Mouse (Mus musculus) hindbrain, embryonic 16.5 days (tissue): ENCODE measurements at regions not wholly inside any gene's neighbourhood (a gene's known extent, or its start where the extent isn't known, plus 50 kb on each side); places are given as distances from the start of the nearest gene placed in this dataset.

Experiments used
- ATAC-seq: fragments of 200-750 bp; cut with Nextera tagmentation; 2 replicates; pipeline ENCODE4 v1.8.0; 2017; ENCODE audit warnings: moderate TSS enrichment, moderate library complexity
- H3K27ac ChIP-seq: fragments of 300-500 bp; sonication (generic); 2 replicates; pipeline ENCODE4 v1.5.1; 2014; ENCODE audit warnings: low read depth, mild to moderate bottlenecking, control low read depth, low read length, moderate library complexity
- H3K27me3 ChIP-seq: fragments of 300-500 bp; sonication (generic); replicated peaks from 2 replicates; pipeline ENCODE4 v1.6.1; 2014; ENCODE audit warnings: low read length; ENCODE audit not compliant: control insufficient read depth, insufficient read depth
- H3K36me3 ChIP-seq: fragments of 300-500 bp; sonication (generic); 2 replicates; pipeline ENCODE4 v1.6.1; 2014; ENCODE audit warnings: mild to moderate bottlenecking, low read length, moderate library complexity, mixed read lengths; ENCODE audit not compliant: control insufficient read depth, insufficient read depth
- H3K4me1 ChIP-seq: fragments of 300-500 bp; sonication (generic); 2 replicates; pipeline ENCODE4 v1.6.1; 2014; ENCODE audit warnings: low read depth, low read length; ENCODE audit not compliant: control insufficient read depth, insufficient read depth
- H3K4me2 ChIP-seq: fragments of 300-500 bp; sonication (generic); 2 replicates; pipeline ENCODE4 v1.6.1; 2014; ENCODE audit warnings: mild to moderate bottlenecking, low read length, control low read depth, moderate library complexity
- H3K4me3 ChIP-seq: fragments of 300-500 bp; sonication (generic); 2 replicates; pipeline ENCODE4 v1.5.1; 2014; ENCODE audit warnings: mild to moderate bottlenecking, low read length, control low read depth, moderate library complexity
- H3K9ac ChIP-seq: fragments of 300-500 bp; sonication (generic); 2 replicates; pipeline ENCODE4 v1.6.1; 2014; ENCODE audit warnings: low read depth, mild to moderate bottlenecking, control low read depth, low read length, moderate library complexity
- H3K9me3 ChIP-seq: fragments of 300-500 bp; sonication (generic); 2 replicates; pipeline ENCODE4 v1.6.1; 2014; ENCODE audit warnings: mild to moderate bottlenecking, low read length, moderate library complexity; ENCODE audit not compliant: control insufficient read depth
- WGBS: fragments of 180-500 bp; shearing (Covaris S2); extraction: QIAGEN DNeasy Blood & Tissue Kit; methylation state at CpG from one replicate; pipeline ENCODE4 v1.1.7; 2014; 5-methylcytosine and 5-hydroxymethylcytosine counted together

DNA sequence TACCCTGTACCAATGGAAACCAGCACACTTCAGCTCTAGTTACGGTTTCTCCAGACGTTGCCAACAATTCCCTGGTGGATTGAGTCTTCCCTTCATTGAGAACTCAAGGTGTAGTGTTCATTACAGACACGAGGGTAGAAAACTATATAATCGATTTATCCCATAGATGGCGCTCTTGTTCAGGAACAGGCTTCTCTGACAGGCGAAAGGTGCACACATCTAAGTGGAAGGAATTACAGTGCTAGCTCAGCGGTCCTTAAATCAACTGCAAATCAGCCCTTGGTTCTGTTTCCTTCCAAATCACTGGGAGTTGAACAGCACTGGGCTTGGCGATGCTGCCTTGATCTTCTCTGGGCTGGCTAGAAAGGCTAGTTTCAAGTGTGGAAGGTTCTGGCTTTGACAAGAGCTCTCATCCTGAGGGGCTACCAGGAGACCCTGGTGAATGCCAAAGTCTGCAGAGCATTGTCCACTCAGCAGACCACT, 161.1 kb downstream of the March11 start:
- WGBS = 9% methylated on average over 8 of the region's 8 CpGs
- Histone ChIP-seq H3K27me3 (no peaks in the 10 kb centered on the region), H3K9ac (no peak overlapping the region), H3K9me3 (no peaks in the 10 kb centered on the region), H3K4me2 (no peak overlapping the region), H3K4me3 (no peak overlapping the region), H3K27ac (no peak overlapping the region), H3K36me3 (no peaks in the 10 kb centered on the region), H3K4me1 (no peaks in the 10 kb centered on the region)
- ATAC-seq = peak; percentile 85

DNA sequence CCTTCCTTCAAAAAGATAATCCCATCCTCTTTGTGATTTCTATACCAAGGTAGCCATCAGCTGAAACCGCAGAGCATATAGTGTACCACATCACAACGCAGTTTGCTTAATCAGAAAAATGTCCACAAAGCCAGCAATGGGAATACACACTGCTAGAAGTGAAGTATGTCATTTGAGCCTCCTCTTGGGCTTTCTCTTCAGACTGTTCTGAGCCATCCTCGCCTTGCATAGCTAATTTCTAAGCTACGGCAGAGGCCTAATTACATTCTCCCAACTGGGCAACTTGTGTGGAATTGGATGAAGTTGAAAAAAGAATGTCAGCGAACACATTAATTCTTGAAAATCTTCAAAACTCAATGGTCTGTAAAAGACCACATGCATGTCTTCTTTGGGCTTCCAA, 178.5 kb downstream of the March11 start:
- Histone ChIP-seq H3K4me3 (no peak overlapping the region), H3K36me3 (no peaks in the 10 kb centered on the region), H3K9ac (no peak overlapping the region), H3K27me3 (no peaks in the 10 kb centered on the region), H3K9me3 (no peaks in the 10 kb centered on the region), H3K4me1 (no peaks in the 10 kb centered on the region), H3K4me2 (no peak overlapping the region), H3K27ac (no peak overlapping the region)
- no peak for ATAC-seq
- 77% methylated on average over 5 of the region's 5 CpGs for WGBS
